Mouse (Mus musculus): ENCODE measurements around the gene Abcc4. TPM values are rescaled to one million over a fixed set of nuclear protein-coding genes. Genes with fewer than 3 reads are reported as not detected.
A peak's percentile ranks its signal among the peaks of the same experiment; 100 is the strongest.

Gene Abcc4
- polyA plus RNA-seq, 1 experiment from 2014 or later = 3.6 TPM

DNA sequence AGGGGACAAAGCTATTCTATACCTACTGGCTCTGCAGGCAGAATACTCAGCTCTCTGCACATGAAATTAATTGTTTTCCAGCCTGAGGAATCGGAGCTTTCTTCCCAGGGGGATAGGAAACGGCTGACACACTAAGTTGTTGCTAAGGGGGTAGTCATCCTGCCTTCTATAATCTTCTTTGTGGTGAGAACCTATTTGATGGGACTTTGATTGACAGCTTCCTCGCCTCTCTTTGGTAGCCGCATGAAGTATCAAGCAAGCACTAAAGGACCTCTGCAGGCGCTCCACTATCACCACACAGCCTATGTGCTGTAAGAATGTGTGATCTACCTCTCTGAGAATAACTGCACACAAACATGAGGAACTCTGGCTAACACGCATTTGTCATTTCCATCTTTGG is 105.3 kb downstream of the Abcc4 start:
- Histone ChIP-seq H3K9ac (replicated peaks; ENCODE audit: low read length) (no peak overlapping the region), H3K9me3 (replicated peaks; ENCODE audit: control insufficient read depth, low read length) (no peaks in the 10 kb centered on the region), H3K36me3 (replicated peaks; ENCODE audit: control insufficient read depth, insufficient read depth, low read depth, low read length) (no peaks in the 10 kb centered on the region), H3K4me2 (ENCODE audit: low read depth, low read length) (no peak overlapping the region), H3K4me1 (ENCODE audit: control insufficient read depth, insufficient read depth, low read length) (no peaks in the 10 kb centered on the region), H3K4me3 (ENCODE audit: low read depth, low read length) (no peak overlapping the region), H3K27ac (replicated peaks; ENCODE audit: low read depth, low read length) (no peak overlapping the region), H3K27me3 (ENCODE audit: control insufficient read depth, insufficient read depth, low read length) (no peaks in the 10 kb centered on the region)
- no peak for ATAC-seq (replicated peaks; ENCODE audit: insufficient number of reproducible peaks, low FRiP score, low TSS enrichment, low read depth)
- WGBS = 48% methylated on average over 6 of the region's 6 CpGs
- no peak for DNase-seq (ENCODE audit: low spot score)

DNA sequence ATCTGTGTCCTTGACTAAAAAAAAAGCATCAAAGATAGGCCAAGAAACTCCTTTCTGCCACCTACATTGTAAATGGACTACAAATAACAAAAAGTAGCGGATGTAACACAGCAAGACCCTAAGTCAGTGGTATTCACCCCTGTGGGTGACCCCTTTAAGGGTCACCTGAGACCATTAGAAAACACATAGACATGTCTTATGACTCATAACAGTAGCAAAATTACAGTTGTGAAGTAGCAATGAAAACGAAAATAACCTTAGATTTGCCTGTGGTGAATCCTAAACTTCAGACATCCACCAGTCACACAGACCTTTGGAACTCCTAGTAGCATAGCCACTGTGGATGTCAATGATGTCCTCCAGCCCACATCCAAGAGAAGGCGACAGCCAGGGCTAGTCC is 107.3 kb downstream of the Abcc4 start:
- no peak overlapping the region for H3K27ac ChIP-seq (replicated peaks; ENCODE audit: low read depth, low read length)
- DNase-seq (ENCODE audit: low spot score) (no peak), ATAC-seq (replicated peaks; ENCODE audit: insufficient number of reproducible peaks, low FRiP score, low TSS enrichment, low read depth) (no peak)
- WGBS = 87% methylated on average over 3 of the region's 3 CpGs
- no peaks in the 10 kb centered on the region for H3K27me3 ChIP-seq (ENCODE audit: control insufficient read depth, insufficient read depth, low read length)
- H3K36me3 ChIP-seq (replicated peaks; ENCODE audit: control insufficient read depth, insufficient read depth, low read depth, low read length) = no peaks in the 10 kb centered on the region
- no peaks in the 10 kb centered on the region for H3K4me1 ChIP-seq (ENCODE audit: control insufficient read depth, insufficient read depth, low read length)
- no peak overlapping the region for H3K9ac ChIP-seq (replicated peaks; ENCODE audit: low read length)
- H3K9me3 ChIP-seq (replicated peaks; ENCODE audit: control insufficient read depth, low read length) = no peaks in the 10 kb centered on the region
- no peak overlapping the region for H3K4me3 ChIP-seq (ENCODE audit: low read depth, low read length)
- no peak overlapping the region for H3K4me2 ChIP-seq (ENCODE audit: low read depth, low read length)

DNA sequence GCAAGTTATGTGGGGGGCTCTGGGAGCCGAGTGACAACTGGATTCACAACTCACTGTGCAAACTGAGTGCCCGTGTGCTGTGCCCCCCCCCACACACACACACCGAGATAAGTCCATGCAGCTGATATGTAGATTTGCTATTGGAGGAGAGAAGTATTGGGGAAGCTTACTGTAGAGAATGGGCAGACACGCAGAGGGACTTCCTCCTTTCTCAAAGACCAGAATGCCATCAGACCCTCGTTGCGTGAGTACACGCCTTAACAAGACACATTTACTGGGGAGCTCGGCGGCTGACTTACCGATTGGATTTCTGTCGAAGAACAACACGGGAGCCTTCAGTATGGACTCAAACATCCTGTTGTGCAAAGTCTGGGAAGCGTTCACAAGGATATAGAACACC is 111.6 kb downstream of the Abcc4 start:
- Histone ChIP-seq H3K9me3 (replicated peaks; ENCODE audit: control insufficient read depth, low read length) (no peaks in the 10 kb centered on the region), H3K27ac (replicated peaks; ENCODE audit: low read depth, low read length) (no peak overlapping the region), H3K4me1 (ENCODE audit: control insufficient read depth, insufficient read depth, low read length) (no peaks in the 10 kb centered on the region), H3K36me3 (replicated peaks; ENCODE audit: control insufficient read depth, insufficient read depth, low read depth, low read length) (no peaks in the 10 kb centered on the region), H3K4me3 (ENCODE audit: low read depth, low read length) (no peak overlapping the region), H3K4me2 (ENCODE audit: low read depth, low read length) (no peak overlapping the region), H3K27me3 (ENCODE audit: control insufficient read depth, insufficient read depth, low read length) (no peaks in the 10 kb centered on the region; the same call in 1 of the 2 replicates), H3K9ac (replicated peaks; ENCODE audit: low read length) (no peak overlapping the region)
- ATAC-seq (replicated peaks; ENCODE audit: insufficient number of reproducible peaks, low FRiP score, low TSS enrichment, low read depth) (no peak), DNase-seq (ENCODE audit: low spot score) (no peak)
- 90% methylated on average over 13 of the region's 13 CpGs for WGBS

DNA sequence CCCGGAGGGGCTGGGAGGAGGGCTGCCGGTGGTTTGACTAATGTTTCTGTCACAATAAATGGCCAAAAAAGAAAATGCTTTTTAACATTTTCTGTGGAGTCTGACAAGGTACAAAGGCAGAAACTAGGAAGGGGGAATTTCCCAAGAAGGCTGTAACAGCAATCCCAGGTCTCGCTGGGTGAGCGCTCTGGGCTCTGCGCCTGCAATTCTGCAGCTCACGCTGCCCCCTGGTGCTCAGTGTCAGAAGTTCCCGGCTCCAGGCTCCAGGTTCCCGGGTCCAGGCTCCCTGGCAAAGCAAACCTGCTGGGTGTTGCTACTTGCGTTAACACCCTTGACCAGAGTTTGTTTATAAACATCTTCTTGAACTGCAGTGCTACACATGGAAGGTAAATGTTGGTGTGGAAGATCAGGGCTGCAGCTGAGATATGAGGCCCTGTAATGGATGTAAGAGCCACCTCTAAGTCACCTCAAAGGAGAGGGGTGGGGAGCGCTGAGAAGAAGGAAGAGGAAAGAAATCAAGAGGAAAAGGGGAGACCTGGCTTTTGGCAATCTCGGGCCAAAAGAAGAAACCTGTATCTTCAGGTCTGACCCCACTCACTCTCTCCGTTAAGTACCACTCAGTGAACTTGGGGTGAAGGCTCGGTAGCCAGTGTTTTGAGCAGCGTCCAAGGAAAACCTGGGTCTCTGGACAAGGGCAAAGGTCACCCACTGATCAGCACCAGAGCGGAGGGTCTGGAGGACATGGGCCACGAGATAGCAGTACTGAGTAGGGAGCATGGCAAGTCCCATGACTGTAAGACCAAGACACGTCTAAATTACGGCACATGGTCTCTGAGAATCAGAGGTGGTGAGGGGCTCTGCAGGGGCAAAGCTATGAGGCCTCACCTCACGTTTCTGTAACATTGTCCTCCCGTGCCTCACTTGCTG is 114.3 kb downstream of the Abcc4 start:
- WGBS = 51% methylated on average over 20 of the region's 20 CpGs
- no peaks in the 10 kb centered on the region for H3K36me3 ChIP-seq (replicated peaks; ENCODE audit: control insufficient read depth, insufficient read depth, low read depth, low read length)
- no peak; the same call in 1 of the 2 replicates for ATAC-seq (replicated peaks; ENCODE audit: insufficient number of reproducible peaks, low FRiP score, low TSS enrichment, low read depth)

DNA sequence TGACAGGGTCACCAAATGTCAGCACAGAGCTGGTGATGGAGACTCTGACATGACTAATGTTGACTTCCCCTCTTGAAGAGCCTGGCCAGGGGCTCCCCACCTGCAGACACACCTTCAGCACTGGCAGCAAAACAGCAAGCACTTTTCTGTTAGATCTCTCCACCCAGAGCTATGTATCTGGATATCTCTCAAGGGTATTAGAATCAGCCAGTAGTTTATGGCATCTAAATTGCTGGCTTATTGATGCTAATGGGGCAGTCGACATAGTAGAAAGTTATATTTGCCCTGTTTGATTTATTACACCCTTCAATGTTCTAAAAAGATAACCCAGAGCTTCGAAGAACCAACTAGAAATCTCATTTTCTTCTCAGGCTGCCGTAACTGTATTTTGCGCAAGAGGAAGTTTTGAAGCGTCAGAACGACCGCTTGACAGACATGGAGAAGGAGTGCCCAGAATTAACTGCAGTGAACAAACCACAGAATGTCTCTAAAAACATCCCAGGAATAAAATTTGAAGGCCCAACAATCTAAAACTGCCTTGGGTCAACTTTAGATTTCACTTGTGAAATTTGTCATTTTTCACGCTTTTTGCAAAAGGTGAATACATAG is 123.6 kb downstream of the Abcc4 start:
- 88% methylated on average over 8 of the region's 8 CpGs for WGBS
- Histone ChIP-seq H3K36me3 (replicated peaks; ENCODE audit: control insufficient read depth, insufficient read depth, low read depth, low read length) (no peaks in the 10 kb centered on the region), H3K27me3 (ENCODE audit: control insufficient read depth, insufficient read depth, low read length) (no peaks in the 10 kb centered on the region), H3K27ac (replicated peaks; ENCODE audit: low read depth, low read length) (no peak overlapping the region), H3K9me3 (replicated peaks; ENCODE audit: control insufficient read depth, low read length) (no peaks in the 10 kb centered on the region), H3K9ac (replicated peaks; ENCODE audit: low read length) (no peak overlapping the region), H3K4me1 (ENCODE audit: control insufficient read depth, insufficient read depth, low read length) (no peaks in the 10 kb centered on the region), H3K4me3 (ENCODE audit: low read depth, low read length) (no peak overlapping the region), H3K4me2 (ENCODE audit: low read depth, low read length) (no peak overlapping the region)
- no peak for DNase-seq (ENCODE audit: low spot score)
- ATAC-seq (replicated peaks; ENCODE audit: insufficient number of reproducible peaks, low FRiP score, low TSS enrichment, low read depth) = no peak

More for the DNA sequence above, 114.3 kb downstream of the Abcc4 start:
- Histone ChIP-seq H3K27me3 (ENCODE audit: control insufficient read depth, insufficient read depth, low read length) (no peaks in the 10 kb centered on the region; the same call in 1 of the 2 replicates), H3K4me1 (ENCODE audit: control insufficient read depth, insufficient read depth, low read length) (no peaks in the 10 kb centered on the region), H3K9ac (replicated peaks; ENCODE audit: low read length) (no peak overlapping the region), H3K4me2 (ENCODE audit: low read depth, low read length) (no peak overlapping the region), H3K9me3 (replicated peaks; ENCODE audit: control insufficient read depth, low read length) (no peaks in the 10 kb centered on the region), H3K4me3 (ENCODE audit: low read depth, low read length) (no peak overlapping the region), H3K27ac (replicated peaks; ENCODE audit: low read depth, low read length) (no peak overlapping the region)
- peak; percentile 86 for DNase-seq (ENCODE audit: low spot score)

DNA sequence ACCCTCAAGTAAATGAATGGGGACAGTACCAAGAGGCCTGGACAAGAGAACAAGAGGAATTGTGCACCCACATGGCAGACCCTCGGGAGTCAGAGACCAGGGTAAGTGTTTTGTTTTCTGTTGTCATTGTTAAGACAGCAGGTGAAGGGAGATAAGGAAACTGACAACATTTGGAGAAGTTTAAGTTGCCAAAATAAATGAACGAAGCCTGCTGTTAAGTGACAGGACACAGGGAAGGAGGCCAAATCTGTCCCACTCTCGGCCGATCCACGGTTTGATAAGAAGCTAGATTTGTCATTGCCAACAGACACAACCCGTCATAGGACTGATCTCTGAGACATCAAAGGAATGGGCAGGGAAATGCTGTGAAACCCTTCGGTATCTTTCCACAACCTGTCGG is 124.3 kb downstream of the Abcc4 start:
- Histone ChIP-seq H3K9ac (replicated peaks; ENCODE audit: low read length) (no peak overlapping the region), H3K36me3 (replicated peaks; ENCODE audit: control insufficient read depth, insufficient read depth, low read depth, low read length) (no peaks in the 10 kb centered on the region), H3K27me3 (ENCODE audit: control insufficient read depth, insufficient read depth, low read length) (no peaks in the 10 kb centered on the region), H3K27ac (replicated peaks; ENCODE audit: low read depth, low read length) (no peak overlapping the region), H3K9me3 (replicated peaks; ENCODE audit: control insufficient read depth, low read length) (no peaks in the 10 kb centered on the region), H3K4me2 (ENCODE audit: low read depth, low read length) (no peak overlapping the region), H3K4me3 (ENCODE audit: low read depth, low read length) (no peak overlapping the region), H3K4me1 (ENCODE audit: control insufficient read depth, insufficient read depth, low read length) (no peaks in the 10 kb centered on the region)
- DNase-seq (ENCODE audit: low spot score) (no peak), ATAC-seq (replicated peaks; ENCODE audit: insufficient number of reproducible peaks, low FRiP score, low TSS enrichment, low read depth) (no peak)
- WGBS = 72% methylated on average over 8 of the region's 8 CpGs

DNA sequence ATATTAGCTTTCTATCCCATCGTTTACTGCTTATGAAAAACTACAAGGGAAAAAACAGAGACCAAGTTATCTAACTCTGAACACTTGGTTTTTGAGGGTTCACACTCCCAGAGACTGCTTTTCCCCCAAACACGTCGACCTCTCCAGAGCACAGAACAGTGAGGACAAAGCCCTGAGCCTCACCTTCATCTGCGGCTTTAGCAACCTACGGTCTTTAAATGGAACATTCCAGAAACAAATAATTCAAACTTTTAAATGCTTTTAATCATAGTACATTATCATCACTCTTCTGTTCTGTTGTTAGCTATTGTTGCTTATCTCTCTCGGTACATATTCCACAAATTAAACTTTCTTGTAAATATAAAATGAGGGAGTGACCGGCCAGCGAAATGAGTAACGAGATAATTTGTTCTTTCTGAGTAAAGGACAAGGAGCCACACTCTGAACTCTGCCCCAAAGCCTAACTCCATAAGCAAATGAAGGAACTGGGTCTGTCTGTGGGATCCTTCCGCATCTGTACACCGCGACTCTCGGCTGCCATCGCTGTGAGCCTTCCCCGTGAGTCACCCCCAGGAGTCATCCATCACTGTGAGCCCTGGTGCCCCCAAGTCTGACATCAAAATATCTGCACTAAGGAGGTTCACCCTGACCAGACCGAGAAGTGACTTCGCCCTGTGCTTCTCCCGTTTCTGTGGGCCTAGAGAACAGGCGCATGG is 126.8 kb downstream of the Abcc4 start:
- Histone ChIP-seq H3K27ac (replicated peaks; ENCODE audit: low read depth, low read length) (no peak overlapping the region), H3K4me2 (ENCODE audit: low read depth, low read length) (no peak overlapping the region), H3K4me3 (ENCODE audit: low read depth, low read length) (no peak overlapping the region), H3K9ac (replicated peaks; ENCODE audit: low read length) (no peak overlapping the region), H3K27me3 (ENCODE audit: control insufficient read depth, insufficient read depth, low read length) (no peaks in the 10 kb centered on the region), H3K4me1 (ENCODE audit: control insufficient read depth, insufficient read depth, low read length) (no peaks in the 10 kb centered on the region), H3K9me3 (replicated peaks; ENCODE audit: control insufficient read depth, low read length) (no peaks in the 10 kb centered on the region), H3K36me3 (replicated peaks; ENCODE audit: control insufficient read depth, insufficient read depth, low read depth, low read length) (no peaks in the 10 kb centered on the region)
- DNase-seq (ENCODE audit: low spot score) (no peak), ATAC-seq (replicated peaks; ENCODE audit: insufficient number of reproducible peaks, low FRiP score, low TSS enrichment, low read depth) (no peak)
- 86% methylated on average over 19 of the region's 19 CpGs for WGBS

DNA sequence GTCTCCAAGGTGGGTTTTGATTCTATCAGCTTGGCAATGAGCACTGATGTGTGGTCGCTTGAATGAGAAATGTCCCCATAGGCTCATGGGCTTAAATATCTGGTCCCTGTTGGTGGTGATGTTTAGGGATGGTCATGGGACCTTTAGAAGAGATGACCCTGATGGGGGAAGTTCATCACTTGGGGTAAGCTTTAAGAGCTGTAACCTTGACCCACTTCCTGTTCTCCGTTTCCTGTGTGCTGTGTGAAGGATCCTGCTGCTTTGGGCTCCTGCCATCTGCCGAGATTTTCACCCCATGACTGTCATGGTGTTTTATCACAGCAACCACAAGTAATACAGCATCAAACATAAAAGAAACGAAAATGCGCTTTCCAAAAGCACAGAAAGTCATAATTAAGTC is 128.1 kb downstream of the Abcc4 start:
- Histone ChIP-seq H3K9ac (replicated peaks; ENCODE audit: low read length) (no peak overlapping the region), H3K27me3 (ENCODE audit: control insufficient read depth, insufficient read depth, low read length) (no peaks in the 10 kb centered on the region), H3K36me3 (replicated peaks; ENCODE audit: control insufficient read depth, insufficient read depth, low read depth, low read length) (no peaks in the 10 kb centered on the region), H3K9me3 (replicated peaks; ENCODE audit: control insufficient read depth, low read length) (no peaks in the 10 kb centered on the region), H3K4me2 (ENCODE audit: low read depth, low read length) (no peak overlapping the region), H3K4me1 (ENCODE audit: control insufficient read depth, insufficient read depth, low read length) (no peaks in the 10 kb centered on the region), H3K27ac (replicated peaks; ENCODE audit: low read depth, low read length) (no peak overlapping the region), H3K4me3 (ENCODE audit: low read depth, low read length) (no peak overlapping the region)
- ATAC-seq (replicated peaks; ENCODE audit: insufficient number of reproducible peaks, low FRiP score, low TSS enrichment, low read depth) = no peak
- no peak for DNase-seq (ENCODE audit: low spot score)
- WGBS = 92% methylated on average over 5 of the region's 5 CpGs
